Mouse (Mus musculus) G1E-ER4 (cell line): ENCODE data around the gene Trim6. TPM values are rescaled to one million over a fixed set of nuclear protein-coding genes. Genes with fewer than 3 reads are reported as not detected.

ENCODE experiments used
- GATA1 ChIP-seq: IDR thresholded peaks from one replicate; pipeline ENCODE4 v1.8.0; 2012; ENCODE audit warnings: low read length, inconsistent platforms
- polyA plus RNA-seq: library from polyadenylated mRNA; stranded (reverse); fragments of >175 nt; gene quantifications from 2 replicates; pipeline ENCODE4 v1.2.3, GENCODE M21; 2012

The Trim6 gene
- polyA plus RNA-seq, 1 experiment = not detected

- TF ChIP-seq GATA1 = no peak
Measured at GRCm38 (mm10) chr7:104244287-104245181, 25.9 kb downstream of the Trim6 start, which contains the start of gene Trim34a. Trim34a (plus strand) TSS chr7:104244457.

Other genes with a start within 250 kb of the Trim6 start
- gene Olfr635, start 247.6 kb upstream of the Trim6 start, polyA plus RNA-seq = not detected in 2 replicates
- gene Olfr638, start 220.0 kb upstream of the Trim6 start, polyA plus RNA-seq = not detected in 2 replicates
- not detected in 2 replicates for gene Olfr639, start 201.5 kb upstream of the Trim6 start, polyA plus RNA-seq
- gene Olfr640, start 193.2 kb upstream of the Trim6 start, polyA plus RNA-seq = not detected in 2 replicates
- not detected in 2 replicates for gene Olfr641, start 183.3 kb upstream of the Trim6 start, polyA plus RNA-seq
- not detected in 2 replicates for gene Olfr642, start 166.1 kb upstream of the Trim6 start, polyA plus RNA-seq
- not detected in 2 replicates for gene 4930516K23Rik, start 157.3 kb upstream of the Trim6 start, polyA plus RNA-seq
- gene Olfr644, start 146.9 kb upstream of the Trim6 start, polyA plus RNA-seq = not detected in 2 replicates
- gene Olfr645, start 133.3 kb upstream of the Trim6 start, polyA plus RNA-seq = not detected in 2 replicates
- gene Olfr646, start 113.9 kb upstream of the Trim6 start, polyA plus RNA-seq = not detected in 2 replicates
- not detected in 2 replicates for gene Ubqln5, start 89.0 kb upstream of the Trim6 start, polyA plus RNA-seq
- gene Olfr643, start 81.4 kb upstream of the Trim6 start, polyA plus RNA-seq = not detected in 2 replicates
- not detected in 2 replicates for gene Ubqln3, start 75.5 kb upstream of the Trim6 start, polyA plus RNA-seq
- not detected in 2 replicates for gene Ubqlnl, start 68.2 kb upstream of the Trim6 start, polyA plus RNA-seq
- gene Olfm5, start 54.0 kb upstream of the Trim6 start, polyA plus RNA-seq = not detected in 2 replicates
- gene Olfr648, start 35.4 kb upstream of the Trim6 start, polyA plus RNA-seq = not detected in 2 replicates
- gene Olfr649, start 22.8 kb upstream of the Trim6 start, polyA plus RNA-seq = not detected in 2 replicates
- gene Trim34a, start 25.7 kb downstream of the Trim6 start, polyA plus RNA-seq = 0.09 and 0.11 TPM in 2 replicates
- gene Trim5, start 69.3 kb downstream of the Trim6 start, polyA plus RNA-seq = not detected in 2 replicates
- not detected in 2 replicates for gene Trim12a, start 96.7 kb downstream of the Trim6 start, polyA plus RNA-seq
- 0.09 and 0.14 TPM in 2 replicates for gene Trim34b, start 110.7 kb downstream of the Trim6 start, polyA plus RNA-seq
- gene Trim12c, start 134.6 kb downstream of the Trim6 start, polyA plus RNA-seq = 1.2 and 1.5 TPM in 2 replicates
- not detected in 2 replicates for gene Trim30b, start 151.1 kb downstream of the Trim6 start, polyA plus RNA-seq
- gene Trim30c, start 182.0 kb downstream of the Trim6 start, polyA plus RNA-seq = not detected in 2 replicates
- gene Trim30a, start 246.4 kb downstream of the Trim6 start, polyA plus RNA-seq = not detected in 2 replicates